Mouse (Mus musculus) liver, embryonic 15.5 days (tissue): ENCODE data around the gene Gmds. TPM values are rescaled to one million over a fixed set of nuclear protein-coding genes. Genes with fewer than 3 reads are reported as not detected.

ENCODE experiments used
- ATAC-seq: fragments of 200-750 bp; cut with Nextera tagmentation; 2 replicates; pipeline ENCODE4 v1.8.0; 2017; ENCODE audit warnings: moderate number of reproducible peaks, mild to moderate bottlenecking, moderate library complexity; ENCODE audit not compliant: insufficient read depth
- H3K27ac ChIP-seq: fragments of 300-500 bp; sonication (generic); replicated peaks from 2 replicates; pipeline ENCODE4 v1.5.1; 2015; ENCODE audit warnings: mild to moderate bottlenecking, inconsistent platforms
- H3K27me3 ChIP-seq: fragments of 300-500 bp; sonication (generic); 2 replicates; pipeline ENCODE4 v1.6.1; 2015; ENCODE audit warnings: mild to moderate bottlenecking, inconsistent platforms
- H3K36me3 ChIP-seq: fragments of 300-500 bp; sonication (generic); replicated peaks from 2 replicates; pipeline ENCODE4 v1.6.1; 2015; ENCODE audit warnings: moderate library complexity, mild to moderate bottlenecking, inconsistent platforms
- H3K4me1 ChIP-seq: fragments of 300-500 bp; sonication (generic); replicated peaks from 2 replicates; pipeline ENCODE4 v1.6.1; 2015; ENCODE audit warnings: inconsistent platforms
- H3K4me2 ChIP-seq: fragments of 300-500 bp; sonication (generic); 2 replicates; pipeline ENCODE4 v1.6.1; 2015; ENCODE audit warnings: moderate library complexity, mild to moderate bottlenecking, inconsistent platforms
- H3K4me3 ChIP-seq: fragments of 300-500 bp; sonication (generic); replicated peaks from 2 replicates; pipeline ENCODE4 v1.5.1; 2015; ENCODE audit warnings: mild to moderate bottlenecking, inconsistent platforms
- H3K9ac ChIP-seq: fragments of 300-500 bp; sonication (generic); 2 replicates; pipeline ENCODE4 v1.6.1; 2015; ENCODE audit warnings: moderate library complexity, mild to moderate bottlenecking, inconsistent platforms
- H3K9me3 ChIP-seq: fragments of 300-500 bp; sonication (generic); replicated peaks from 2 replicates; pipeline ENCODE4 v1.6.1; 2016; ENCODE audit warnings: inconsistent platforms
- WGBS: fragments of 180-500 bp; shearing (Covaris S2); methylation state at CpG from one replicate; pipeline ENCODE4 v1.1.7; 2015; ENCODE audit warnings: mixed read lengths; ENCODE audit not compliant: insufficient replicate concordance; 5-methylcytosine and 5-hydroxymethylcytosine counted together
- polyA plus RNA-seq: library from polyadenylated mRNA; unstranded; fragments of >200 nt; fragmentation: Nextera tagmentation; extraction: Ambion mirVana; gene quantifications from 2 replicates; pipeline ENCODE4 v1.2.1, GENCODE M21; 2015

Gmds gene
- polyA plus RNA-seq, 1 experiment from 2014 or later: 7.0 TPM

DNA sequence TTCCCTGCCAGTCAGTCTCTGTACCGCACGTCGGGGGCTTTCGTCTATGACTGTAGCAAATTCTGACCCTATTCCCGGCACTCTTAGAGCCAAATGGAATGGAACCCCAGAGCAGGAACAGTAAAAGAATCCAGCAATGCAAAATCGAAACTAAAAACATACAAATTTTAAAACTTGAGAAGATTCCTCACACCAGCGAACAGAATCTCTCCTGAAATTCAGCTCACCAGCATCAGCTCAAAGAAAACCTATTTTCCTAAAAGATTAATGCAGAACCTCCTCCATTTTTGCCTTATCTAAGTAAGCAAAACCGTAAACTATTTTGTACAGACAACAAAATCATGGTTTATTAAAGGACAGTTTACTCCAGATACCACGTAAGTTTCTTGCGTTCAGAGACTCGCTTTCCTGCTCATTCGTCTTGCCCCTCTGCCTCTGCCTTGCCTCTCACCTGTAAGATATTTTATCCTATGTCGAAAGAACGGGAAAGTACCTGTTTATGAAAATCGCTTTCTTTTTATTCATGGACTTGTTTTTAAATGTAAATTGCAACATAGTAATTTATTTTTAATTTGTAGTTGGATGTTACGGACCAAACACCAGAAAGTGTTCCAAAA lies 529.6 kb downstream of the Gmds start:
- Histone ChIP-seq H3K27me3 (peaks cover 97% of the 10 kb centered on the region), H3K27ac (no peak overlapping the region), H3K4me2 (peak overlapping the region; percentile 75), H3K4me1 (peaks cover 34% of the 10 kb centered on the region), H3K9me3 (no peaks in the 10 kb centered on the region), H3K4me3 (peak overlapping the region; percentile 51), H3K9ac (no peak overlapping the region), H3K36me3 (no peaks in the 10 kb centered on the region)
- whole genome bisulfite sequencing: 7% methylated on average over 16 of the region's 16 CpGs
- no peak for ATAC-seq

- H3K9me3 ChIP-seq: no peaks in the 10 kb centered on the region
- no peak overlapping the region for H3K9ac ChIP-seq
- ATAC-seq: no peak
- WGBS: under 1% methylated on average over 73 of the region's 73 CpGs
- peak overlapping the region; percentile 75 for H3K4me2 ChIP-seq
- H3K36me3 ChIP-seq: no peaks in the 10 kb centered on the region
- H3K4me1 ChIP-seq: peaks cover 34% of the 10 kb centered on the region
- H3K4me3 ChIP-seq: peak overlapping the region; percentile 51
- H3K27me3 ChIP-seq: peaks cover 97% of the 10 kb centered on the region
- H3K27ac ChIP-seq: no peak overlapping the region
These were observed 530.3 kb downstream of the Gmds start for GRCm38 (mm10) chr13:31808116-31808803.

DNA sequence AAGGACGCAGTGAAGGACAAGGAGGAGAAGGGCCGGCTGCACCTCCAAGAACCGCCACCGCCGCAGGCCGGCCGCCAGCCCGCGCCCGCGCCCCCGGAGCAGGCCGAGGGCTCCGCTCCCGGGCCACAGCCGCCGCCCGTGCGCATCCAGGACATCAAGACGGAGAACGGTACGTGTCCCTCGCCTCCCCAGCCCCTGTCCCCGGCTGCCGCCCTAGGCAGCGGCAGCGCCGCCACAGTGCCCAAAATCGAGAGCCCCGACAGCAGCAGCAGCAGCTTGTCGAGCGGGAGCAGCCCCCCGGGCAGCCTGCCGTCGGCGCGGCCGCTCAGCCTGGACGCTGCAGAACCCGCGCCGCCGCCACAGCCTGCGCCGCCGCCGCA lies 530.8 kb downstream of the Gmds start:
- under 1% methylated on average over 45 of the region's 47 CpGs for WGBS
- peak overlapping the region; percentile 75 for H3K4me2 ChIP-seq
- peaks cover 34% of the 10 kb centered on the region for H3K4me1 ChIP-seq
- H3K27ac ChIP-seq: no peak overlapping the region
- H3K36me3 ChIP-seq: no peaks in the 10 kb centered on the region
- H3K4me3 ChIP-seq: peak overlapping the region; percentile 51
- ATAC-seq: no peak
- H3K9me3 ChIP-seq: no peaks in the 10 kb centered on the region
- H3K9ac ChIP-seq: no peak overlapping the region
- peaks cover 97% of the 10 kb centered on the region for H3K27me3 ChIP-seq

DNA sequence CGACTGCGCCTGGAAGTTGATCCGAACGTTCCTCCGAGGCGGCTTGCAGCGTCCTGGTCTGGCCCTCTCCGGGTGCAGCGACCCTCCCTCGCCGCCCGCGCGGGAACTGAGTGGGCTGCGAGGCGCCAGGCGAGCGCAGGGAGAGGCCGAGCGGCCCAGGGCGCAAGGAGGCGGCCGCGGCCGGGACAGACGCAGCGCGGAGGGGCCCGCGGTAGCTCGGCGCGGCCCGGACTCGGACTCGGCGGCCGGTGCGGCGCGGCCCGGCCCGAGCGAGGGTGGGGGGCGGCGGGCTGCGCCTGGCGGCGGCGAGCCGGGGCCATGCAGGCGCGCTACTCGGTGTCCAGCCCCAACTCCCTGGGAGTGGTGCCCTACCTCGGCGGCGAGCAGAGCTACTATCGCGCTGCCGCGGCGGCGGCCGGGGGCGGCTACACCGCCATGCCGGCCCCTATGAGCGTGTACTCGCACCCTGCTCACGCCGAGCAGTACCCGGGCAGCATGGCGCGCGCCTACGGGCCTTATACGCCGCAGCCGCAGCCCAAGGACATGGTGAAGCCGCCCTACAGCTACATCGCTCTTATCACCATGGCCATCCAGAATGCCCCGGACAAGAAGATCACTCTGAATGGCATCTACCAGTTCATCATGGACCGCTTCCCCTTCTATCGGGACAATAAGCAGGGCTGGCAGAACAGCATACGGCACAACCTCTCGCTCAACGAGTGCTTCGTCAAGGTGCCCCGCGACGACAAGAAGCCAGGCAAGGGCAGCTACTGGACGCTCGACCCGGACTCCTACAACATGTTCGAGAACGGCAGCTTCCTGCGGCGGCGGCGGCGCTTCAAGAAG lies 531.4 kb downstream of the Gmds start:
- Histone ChIP-seq H3K4me2 (peak overlapping the region; percentile 75), H3K27ac (no peak overlapping the region), H3K9me3 (no peaks in the 10 kb centered on the region), H3K4me3 (peak overlapping the region; percentile 51), H3K4me1 (peaks cover 34% of the 10 kb centered on the region), H3K36me3 (no peaks in the 10 kb centered on the region), H3K27me3 (peaks cover 97% of the 10 kb centered on the region), H3K9ac (no peak overlapping the region)
- under 1% methylated on average over 101 of the region's 101 CpGs for WGBS
- ATAC-seq: no peak

- peaks cover 97% of the 10 kb centered on the region for H3K27me3 ChIP-seq
- no peak within 1 kb of the TSS for H3K9ac ChIP-seq
- peak within 1 kb of the TSS; percentile 51 for H3K4me3 ChIP-seq
- WGBS: under 1% methylated on average over 40 of the region's 40 CpGs
- H3K4me1 ChIP-seq: peaks cover 38% of the 10 kb centered on the region
- H3K9me3 ChIP-seq: no peaks in the 10 kb centered on the region
- H3K27ac ChIP-seq: no peak within 1 kb of the TSS
- ATAC-seq: peak; percentile 52; the same call in 1 of the 2 replicates
- H3K36me3 ChIP-seq: no peaks in the 10 kb centered on the region
- H3K4me2 ChIP-seq: peak within 1 kb of the TSS; percentile 75
These were observed 532.1 kb downstream of the Gmds start, which contains the start of gene Foxc1 for GRCm38 (mm10) chr13:31806428-31806832. TSS of gene Foxc1 (plus strand) at chr13:31806633.

GRCm38 (mm10) chr13:31805831-31806427 lies 532.6 kb downstream of the Gmds start:
- no peaks in the 10 kb centered on the region for H3K9me3 ChIP-seq
- WGBS: 4% methylated on average over 34 of the region's 34 CpGs
- H3K36me3 ChIP-seq: no peaks in the 10 kb centered on the region
- ATAC-seq: 0 out of 2 replicates have a peak, but pooled peaks have one; percentile 37
- H3K4me3 ChIP-seq: peak overlapping the region; percentile 51
- no peak overlapping the region for H3K9ac ChIP-seq
- no peak overlapping the region for H3K27ac ChIP-seq
- H3K27me3 ChIP-seq: peaks cover 97% of the 10 kb centered on the region
- peak overlapping the region; percentile 75 for H3K4me2 ChIP-seq
- H3K4me1 ChIP-seq: peaks cover 39% of the 10 kb centered on the region

- peaks cover 98% of the 10 kb centered on the region for H3K27me3 ChIP-seq
- 2% methylated on average over 7 of the region's 7 CpGs for WGBS
These were observed 534.0 kb downstream of the Gmds start for GRCm38 (mm10) chr13:31804571-31804970.

DNA sequence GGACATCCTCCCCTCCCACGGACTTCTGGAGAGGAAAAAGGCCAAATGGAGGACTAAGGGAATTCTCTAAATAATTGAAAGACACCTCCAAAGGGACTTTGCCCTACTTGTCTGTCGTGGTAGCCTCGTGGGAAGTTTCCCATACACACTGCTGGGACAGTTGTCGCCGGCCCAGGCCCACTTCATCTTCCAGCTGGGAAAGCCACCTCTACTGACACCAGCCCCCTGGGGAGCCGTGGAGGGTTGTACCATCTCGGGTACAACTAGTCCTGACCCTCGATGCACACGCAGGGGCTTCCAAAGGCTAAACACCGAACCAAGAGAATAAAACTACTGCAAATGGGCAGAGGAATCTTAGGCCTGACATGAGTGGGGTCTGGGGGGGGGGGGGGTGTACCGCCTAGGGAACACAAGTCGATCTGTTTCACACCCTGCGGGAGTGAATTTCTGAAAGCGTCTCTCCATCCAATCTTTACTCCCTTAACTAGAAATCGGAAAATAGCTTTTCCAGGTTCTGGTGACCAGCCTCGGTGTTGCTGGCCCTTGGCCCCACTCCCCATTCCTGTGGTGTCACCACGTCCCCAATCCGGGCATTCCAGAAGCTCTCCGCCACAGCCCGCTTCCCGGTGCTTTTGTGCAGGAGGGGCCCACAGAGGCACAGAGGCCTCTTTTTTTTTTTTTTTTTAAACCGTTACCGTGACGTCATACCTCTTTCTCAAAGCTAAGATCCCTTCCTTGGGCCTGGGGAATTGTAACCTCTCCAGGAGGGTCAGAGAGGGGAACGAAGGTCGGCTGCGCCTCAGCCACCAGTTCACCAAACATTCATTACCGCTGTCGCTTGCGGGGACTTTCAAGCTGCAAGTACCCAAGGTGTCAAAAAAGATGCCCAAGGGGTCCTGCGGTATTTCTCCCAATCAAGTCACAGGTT lies 535.1 kb downstream of the Gmds start:
- WGBS: 2% methylated on average over 31 of the region's 31 CpGs

More at GRCm38 (mm10) chr13:31804571-31804970, 534.0 kb downstream of the Gmds start:
- ATAC-seq: no peak
- Histone ChIP-seq H3K4me1 (peaks cover 31% of the 10 kb centered on the region), H3K4me3 (no peak overlapping the region), H3K9me3 (no peaks in the 10 kb centered on the region), H3K4me2 (no peak overlapping the region), H3K36me3 (no peaks in the 10 kb centered on the region), H3K27ac (no peak overlapping the region), H3K9ac (no peak overlapping the region)

GRCm38 (mm10) chr13:31802447-31802846 lies 536.1 kb downstream of the Gmds start:
- Histone ChIP-seq H3K4me1 (peaks cover 22% of the 10 kb centered on the region), H3K27ac (no peak overlapping the region), H3K9ac (no peak overlapping the region), H3K4me2 (no peak overlapping the region), H3K36me3 (no peaks in the 10 kb centered on the region), H3K27me3 (peaks cover 100% of the 10 kb centered on the region), H3K4me3 (no peak overlapping the region), H3K9me3 (no peaks in the 10 kb centered on the region)
- no peak for ATAC-seq
- 3% methylated on average over 5 of the region's 5 CpGs for WGBS

More for the DNA sequence above, 535.1 kb downstream of the Gmds start:
- no peaks in the 10 kb centered on the region for H3K36me3 ChIP-seq
- H3K27ac ChIP-seq: no peak overlapping the region
- H3K4me1 ChIP-seq: peaks cover 31% of the 10 kb centered on the region
- H3K4me2 ChIP-seq: no peak overlapping the region
- no peak overlapping the region for H3K4me3 ChIP-seq
- no peak overlapping the region for H3K9ac ChIP-seq
- H3K9me3 ChIP-seq: no peaks in the 10 kb centered on the region
- ATAC-seq: no peak
- peaks cover 100% of the 10 kb centered on the region for H3K27me3 ChIP-seq

- Histone ChIP-seq H3K36me3 (no peaks in the 10 kb centered on the region), H3K4me1 (peaks cover 17% of the 10 kb centered on the region), H3K4me3 (0 out of 2 replicates have a peak overlapping the region, but pooled peaks have one; percentile 15), H3K27ac (no peak overlapping the region), H3K9ac (no peak overlapping the region), H3K9me3 (no peaks in the 10 kb centered on the region), H3K27me3 (peaks cover 97% of the 10 kb centered on the region), H3K4me2 (peak overlapping the region; percentile 44)
- no peak for ATAC-seq
- WGBS: 3% methylated on average over 25 of the region's 25 CpGs
These were observed 536.7 kb downstream of the Gmds start for GRCm38 (mm10) chr13:31801703-31802305.
